ENCODE assay signal across 22 mouse cellular contexts in genomic region chr9:121568451-121568850, GRCm38 (mm10).
"Had no signal": no experiment of that assay in that cellular context is flagged by ENCODE, and none has a peak within 500 bp of the region (broad histone marks: within the 10 kb centered on the region; RNA-seq: fewer than 3 reads in every experiment).

No protein-coding gene starts in this region.

- H3K27ac ChIP-seq: kidney, embryonic 15.5 days; limb, embryonic 13.5 days; liver, embryonic 14.5 days; lung, embryonic 15.5 days; neural tube, embryonic 12.5 days; neural tube, embryonic 15.5 days; stomach, postnatal 0 days had no signal

- H3K4me3 ChIP-seq: kidney, embryonic 15.5 days; limb, embryonic 13.5 days; lung, embryonic 15.5 days; neural tube, embryonic 12.5 days; neural tube, embryonic 15.5 days had no signal

- H3K27me3 ChIP-seq: kidney, embryonic 15.5 days; limb, embryonic 13.5 days; lung, embryonic 15.5 days; neural tube, embryonic 12.5 days; neural tube, embryonic 15.5 days had no signal

- H3K4me2 ChIP-seq: kidney, embryonic 15.5 days; limb, embryonic 13.5 days; liver, embryonic 11.5 days; lung, embryonic 15.5 days; midbrain, embryonic 11.5 days; neural tube, embryonic 12.5 days; neural tube, embryonic 15.5 days had no signal

- H3K36me3 ChIP-seq: kidney, embryonic 15.5 days; limb, embryonic 13.5 days; lung, embryonic 15.5 days; neural tube, embryonic 12.5 days; neural tube, embryonic 15.5 days had no signal

- H3K9ac ChIP-seq: kidney, embryonic 15.5 days; limb, embryonic 13.5 days; liver, embryonic 14.5 days; lung, embryonic 15.5 days; neural tube, embryonic 12.5 days; neural tube, embryonic 15.5 days had no signal

- DNase-seq: kidney, adult 8-10 months; kidney, postnatal 10 days; kidney, postnatal 36 days; layer of hippocampus, postnatal 36 days; left cerebral cortex, postnatal 4 days; lung, adult 18-20 months; lung, postnatal 10 days; lung, postnatal 36 days; midbrain, embryonic 14.5 days; right cerebral cortex, adult 18-20 months; right cerebral cortex, postnatal 14 days; right cerebral cortex, postnatal 4 days; thymus, postnatal 25 days had no signal

- H3K9me3 ChIP-seq: kidney, embryonic 15.5 days; limb, embryonic 13.5 days; lung, embryonic 15.5 days; neural tube, embryonic 12.5 days; neural tube, embryonic 15.5 days had no signal

- H3K4me1 ChIP-seq: kidney, embryonic 15.5 days; lung, embryonic 15.5 days; neural tube, embryonic 12.5 days; neural tube, embryonic 15.5 days had no signal
